Mouse (Mus musculus) mesoderm, embryonic 11.5 days (tissue): Measurements from ENCODE around the gene Ddx25.

ENCODE experiments used
- DNase-seq: peaks from one replicate; pipeline ENCODE4 v3.0.0-alpha.2; 2012; ENCODE audit warnings: low read depth, low spot score

Ddx25 gene

GRCm38 (mm10) chr9:35493733-35494092 lies 64.6 kb downstream of the Ddx25 start:
- no peak for DNase-seq

- peak; percentile 62 for DNase-seq
Measured at GRCm38 (mm10) chr9:35493033-35493732, 65.1 kb downstream of the Ddx25 start.

- no peak for DNase-seq
Measured at GRCm38 (mm10) chr9:35491109-35491866, 67.0 kb downstream of the Ddx25 start.

- DNase-seq: no peak
Measured at GRCm38 (mm10) chr9:35488496-35488895, 69.8 kb downstream of the Ddx25 start.
